In genomic region chr10:120271879-120272269, GRCm38 (mm10) we compare ENCODE assay signal across 9 mouse cellular contexts. TPM values are rescaled to one million over a fixed set of nuclear protein-coding genes. Genes with fewer than 3 reads are reported as not detected.
A peak's percentile ranks its signal among the peaks of the same experiment; 100 is the strongest.
DNase-seq lines count a peak whose midpoint lies in the region; ATAC-seq and TF ChIP-seq lines count a peak whose summit lies in the region.
"Had no signal": no experiment of that assay in that cellular context is flagged by ENCODE, and none has a peak within 500 bp of the region (broad histone marks: within the 10 kb centered on the region; RNA-seq: fewer than 3 reads in every experiment).

No protein-coding gene starts in this region.

- no peaks in the 10 kb centered on the region for H3K9me3 ChIP-seq in hindbrain, embryonic 13.5 days

- no peak for ATAC-seq in hindbrain, embryonic 13.5 days (ENCODE audit: low FRiP score)
- peak; percentile 23; the same call in 1 of the 2 replicates for ATAC-seq in megakaryocyte progenitor cell, adult 5-6 weeks (replicated peaks; ENCODE audit: poor library complexity)

- H3K4me2 ChIP-seq in hindbrain, embryonic 13.5 days = peak overlapping the region; percentile 58

- H3K36me3 ChIP-seq in hindbrain, embryonic 13.5 days = no peaks in the 10 kb centered on the region

- no peaks in the 10 kb centered on the region for H3K27me3 ChIP-seq in hindbrain, embryonic 13.5 days

- no peak for TF ChIP-seq CTCF in brain, embryonic 14.5 days (IDR thresholded peaks at IDR 0.05; ENCODE audit: borderline replicate concordance, extremely low read depth, insufficient read depth, insufficient read length)

- peak overlapping the region; percentile 32 for H3K4me3 ChIP-seq in hindbrain, embryonic 13.5 days

- H3K4me1 ChIP-seq in hindbrain, embryonic 13.5 days (replicated peaks) = peaks cover 17% of the 10 kb centered on the region

- peak overlapping the region; percentile 65 for H3K9ac ChIP-seq in hindbrain, embryonic 13.5 days

- DNase-seq in embryo, embryonic 10.5 days (ENCODE audit: low spot score) = peak; percentile 67
- DNase-seq in embryo, embryonic 11 days = no peak
- DNase-seq in brain, embryonic 14.5 days (ENCODE audit: low read depth) = peak; percentile 58
- DNase-seq in right cerebral cortex, adult 18-20 months = no peak
- DNase-seq in kidney, postnatal 36 days = no peak
- no peak for DNase-seq in spleen, postnatal 4 days (ENCODE audit: low spot score in 2 of 2)
- DNase-seq: layer of hippocampus, adult 9-11 months had no signal

- no peak for TF ChIP-seq POLR2A in brain, embryonic 14.5 days (IDR thresholded peaks at IDR 0.05; ENCODE audit: borderline replicate concordance, extremely low read depth, insufficient read depth, insufficient read length, poor library complexity, severe bottlenecking)

- 23% methylated on average over 10 of the region's 11 CpGs for WGBS in hindbrain, embryonic 13.5 days

- peak overlapping the region; percentile 60; the same call in 1 of the 2 replicates for H3K27ac ChIP-seq in hindbrain, embryonic 13.5 days

RNA-seq across cellular contexts. Expression of gene Llph, which starts 45.0 kb away (rescaled TPM):
- polyA plus RNA-seq in brain, embryonic 14.5 days (2012; rRNA removed) = 21.2 and 26.9 TPM in 2 replicates
- polyA plus RNA-seq in hindbrain, embryonic 13.5 days (2015; fragmentation: Nextera tagmentation; extraction: Ambion mirVana) = 44.0 and 46.8 TPM in 2 replicates
- 74.3 and 76.6 TPM in 2 replicates for total RNA-seq in megakaryocyte progenitor cell, adult 5-6 weeks (2015)
- 89.6 and 96.1 TPM in 2 replicates for total RNA-seq in megakaryocyte progenitor cell, adult 5-6 weeks (2017)

Comparison
In these comparisons a context has a peak if more than half of its experiments do, and no peak if none do; other contexts are left out.
1. DNase-seq: peak in embryo, embryonic 10.5 days (single experiment) and brain, embryonic 14.5 days (single experiment); none in embryo, embryonic 11 days (single experiment), right cerebral cortex, adult 18-20 months (single experiment), kidney, postnatal 36 days (0 of 2) and spleen, postnatal 4 days (0 of 2).